Mouse (Mus musculus) spleen, postnatal 14 days (tissue): Measurements from ENCODE around the gene Aplp2.

ENCODE experiments used
- DNase-seq, 2 experiments: peaks; one replicate each; pipeline ENCODE4 v3.0.0; 2021 to 2022; ENCODE audit warnings: low spot score in 2 of 2

Aplp2 gene

GRCm38 (mm10) chr9:31211690-31212499, at the start of gene Aplp2:
Gene Aplp2 (minus strand): TSS chr9:31211815.
- DNase-seq: peak; percentile 94

- no peak for DNase-seq
Measured at GRCm38 (mm10) chr9:31260219-31260618, 48.6 kb upstream of the Aplp2 start.

- no peak for DNase-seq
Measured at GRCm38 (mm10) chr9:31258237-31258636, 46.6 kb upstream of the Aplp2 start.

DNA sequence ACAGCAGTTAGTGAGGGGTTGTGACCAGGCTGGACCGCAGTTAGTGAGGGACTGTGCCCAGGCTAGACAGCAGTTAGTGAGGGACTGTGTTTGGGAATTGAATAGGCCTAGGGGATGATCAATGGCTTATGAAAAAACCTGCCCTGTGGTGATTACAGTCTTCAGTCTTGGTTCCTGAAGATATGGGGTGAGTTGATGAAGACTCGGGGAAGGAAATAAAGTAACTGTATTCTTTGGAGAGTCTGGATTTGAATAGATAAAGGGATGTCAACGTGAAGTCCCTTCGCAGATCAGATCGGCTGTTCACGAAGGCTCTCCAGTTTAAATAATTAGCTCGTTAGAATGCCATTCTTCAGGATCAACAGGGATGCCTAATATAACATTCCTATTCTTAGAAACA, 44.3 kb upstream of the Aplp2 start:
- no peak for DNase-seq

DNA sequence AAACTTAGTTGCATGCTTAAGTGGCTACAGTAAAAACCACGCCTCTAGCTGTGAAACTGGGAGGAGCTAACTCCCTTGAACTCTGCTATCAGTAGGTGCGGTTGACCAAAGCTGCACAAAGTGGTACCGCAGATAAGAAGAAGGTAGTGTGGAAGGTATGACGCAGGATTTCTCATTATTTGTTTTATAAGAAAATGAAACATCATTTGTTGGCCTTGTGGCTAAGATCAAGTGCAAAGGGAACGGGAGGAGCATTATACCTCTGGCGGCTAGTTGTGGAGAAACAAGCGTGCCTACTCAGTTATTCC, 43.0 kb upstream of the Aplp2 start:
- DNase-seq: peak; percentile 28 to 40

GRCm38 (mm10) chr9:31253866-31254696, 42.5 kb upstream of the Aplp2 start:
- DNase-seq: no peak

GRCm38 (mm10) chr9:31253311-31253734, 41.7 kb upstream of the Aplp2 start:
- peak in 1 of 2 experiments; percentile 24 for DNase-seq

GRCm38 (mm10) chr9:31252182-31252799, 40.7 kb upstream of the Aplp2 start:
- DNase-seq: peak; percentile 72 to 75

DNA sequence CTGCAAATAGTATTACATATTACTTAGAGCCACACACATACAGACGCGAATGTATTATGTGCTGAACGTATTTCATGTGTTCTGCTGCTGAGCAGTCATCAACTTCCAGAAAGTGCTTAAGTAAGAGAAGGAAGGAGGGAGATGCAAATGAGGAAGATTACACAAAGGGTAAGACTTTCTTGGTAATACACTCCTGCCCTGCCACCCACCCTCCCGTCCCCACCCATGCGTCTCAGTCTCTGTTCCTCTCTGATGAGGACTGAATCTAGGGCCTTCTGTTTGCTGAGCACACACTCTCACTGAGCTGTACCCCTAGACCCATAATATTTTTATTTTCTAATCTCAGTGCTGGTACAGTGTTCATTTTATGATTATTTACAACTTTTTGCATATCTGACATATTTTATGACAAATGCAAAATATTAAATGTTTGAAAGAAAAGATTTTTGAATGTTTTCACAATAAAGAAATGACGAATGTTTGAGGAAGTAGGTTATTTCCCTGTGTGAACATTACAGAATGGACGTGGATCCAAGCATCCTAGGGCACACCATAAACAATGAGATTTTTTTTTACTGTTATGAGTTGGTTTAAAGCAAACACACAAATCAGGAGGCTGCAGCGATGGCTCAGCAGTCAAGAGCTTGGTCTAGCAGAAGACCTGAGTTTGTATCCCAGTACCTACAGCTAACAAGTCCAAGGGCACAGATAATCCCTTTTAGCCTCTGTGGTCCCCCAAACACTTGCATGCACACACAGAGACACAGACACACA, 36.0 kb upstream of the Aplp2 start:
- DNase-seq: no peak

DNA sequence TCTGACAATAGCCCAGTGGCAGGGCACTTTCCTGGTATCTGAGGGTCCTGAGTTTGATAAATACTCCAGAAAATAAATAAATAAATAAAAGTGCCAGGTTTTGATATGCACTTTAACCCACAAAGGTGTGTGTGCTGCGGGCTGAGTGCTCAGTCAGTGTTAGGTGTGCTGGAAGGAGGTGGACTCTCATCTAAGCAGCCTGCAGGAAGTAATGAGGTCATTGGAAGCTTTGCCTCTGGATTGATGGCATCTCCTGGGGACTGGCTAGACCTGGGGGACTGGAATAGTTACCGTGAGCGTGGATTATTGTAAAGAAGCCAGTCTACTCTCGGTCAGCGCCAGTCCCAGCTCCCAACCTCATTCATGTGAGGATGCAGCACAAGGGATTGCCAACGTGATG, 34.8 kb upstream of the Aplp2 start:
- no peak for DNase-seq

- no peak for DNase-seq
Measured at GRCm38 (mm10) chr9:31245006-31245405, 33.4 kb upstream of the Aplp2 start.

GRCm38 (mm10) chr9:31243939-31244333, 32.3 kb upstream of the Aplp2 start:
- DNase-seq: no peak

DNA sequence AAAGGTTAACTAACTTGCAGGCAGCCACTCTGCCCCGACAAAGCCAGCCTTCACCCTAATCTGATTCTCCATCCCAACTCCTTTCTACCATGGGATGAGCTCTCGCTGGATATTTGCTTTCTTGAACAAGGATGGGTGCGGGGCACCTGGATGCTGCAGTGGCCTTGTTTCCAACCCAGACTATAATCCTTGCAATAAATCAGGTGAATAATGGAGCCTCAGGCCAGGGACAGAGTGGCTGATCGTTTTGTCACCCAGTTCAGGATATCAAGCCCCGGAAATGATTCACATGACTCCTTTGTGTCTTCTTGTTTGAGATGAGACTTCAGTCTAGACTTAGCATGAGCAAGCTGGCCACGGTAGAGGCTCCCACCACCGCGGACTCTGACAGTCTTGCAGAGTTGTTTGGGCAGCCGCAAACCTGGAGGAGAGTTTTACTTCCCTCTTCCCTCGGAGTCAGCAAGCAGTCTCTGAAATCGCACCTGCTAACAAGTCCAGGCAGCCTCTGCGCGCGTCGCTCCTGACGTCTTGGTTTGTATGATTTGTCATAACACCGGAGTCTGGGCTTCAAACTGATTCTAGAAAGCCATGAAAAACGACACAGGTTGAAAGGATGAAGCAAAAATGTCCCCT, 31.8 kb upstream of the Aplp2 start:
- DNase-seq: peak in 1 of 2 experiments; percentile 9

- no peak for DNase-seq
Measured at GRCm38 (mm10) chr9:31241208-31241699, 29.6 kb upstream of the Aplp2 start.

DNA sequence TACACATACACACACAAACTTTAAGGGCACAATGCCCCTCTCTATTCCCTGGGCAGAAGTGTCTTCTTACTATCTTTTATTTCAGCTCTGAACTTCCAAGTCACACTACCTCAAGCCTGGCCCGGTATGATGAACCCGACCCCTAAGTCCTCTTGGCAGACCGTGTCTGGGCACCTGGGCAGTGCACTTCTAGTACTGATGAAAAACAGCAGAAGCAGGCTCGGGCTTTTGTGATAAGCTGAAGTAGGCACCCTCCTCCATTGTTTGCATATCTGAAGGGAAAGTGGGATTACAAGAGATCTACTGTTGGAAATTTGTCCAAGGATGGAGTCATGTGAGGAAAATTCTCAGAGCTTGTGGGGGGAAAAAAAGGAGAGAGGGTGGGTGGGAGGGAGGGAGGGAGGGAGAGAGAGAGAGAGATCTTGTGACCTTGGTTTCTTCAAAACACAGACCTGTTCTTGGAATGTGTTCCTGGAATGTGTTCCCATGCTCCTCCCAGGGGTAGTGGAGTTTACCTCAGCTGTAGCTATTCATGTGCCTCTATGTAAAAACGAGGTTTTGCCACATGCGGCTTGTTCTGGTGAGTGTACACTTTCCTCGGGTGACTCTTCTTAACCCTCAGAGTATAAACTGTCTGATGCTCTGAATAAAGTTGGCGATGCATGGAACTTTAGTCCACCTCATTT, 29.1 kb upstream of the Aplp2 start:
- no peak for DNase-seq

- DNase-seq: no peak
Measured at GRCm38 (mm10) chr9:31239551-31239950, 27.9 kb upstream of the Aplp2 start.

GRCm38 (mm10) chr9:31238526-31238925, 26.9 kb upstream of the Aplp2 start:
- DNase-seq: no peak

DNA sequence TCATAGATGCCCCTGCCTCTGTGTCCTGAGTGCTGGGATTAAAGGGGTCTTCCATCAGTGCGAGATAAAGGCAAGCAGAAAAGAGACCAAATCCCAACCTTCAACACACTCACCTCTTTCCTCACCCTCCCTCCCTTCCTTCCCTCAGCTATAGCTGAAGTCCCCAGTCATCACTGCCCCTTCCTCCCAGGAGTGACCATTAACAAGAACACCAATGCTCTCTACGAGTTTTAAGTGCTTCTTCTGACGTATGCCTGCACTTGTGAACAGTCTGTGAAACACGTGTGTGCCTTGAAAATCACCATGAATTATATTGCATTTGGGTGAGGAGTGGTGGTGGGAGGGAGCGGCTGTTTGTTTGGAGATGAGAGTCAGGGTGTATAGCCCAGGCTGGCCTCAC, 24.5 kb upstream of the Aplp2 start:
- no peak for DNase-seq

- DNase-seq: no peak
Measured at GRCm38 (mm10) chr9:31235489-31235888, 23.9 kb upstream of the Aplp2 start.

DNA sequence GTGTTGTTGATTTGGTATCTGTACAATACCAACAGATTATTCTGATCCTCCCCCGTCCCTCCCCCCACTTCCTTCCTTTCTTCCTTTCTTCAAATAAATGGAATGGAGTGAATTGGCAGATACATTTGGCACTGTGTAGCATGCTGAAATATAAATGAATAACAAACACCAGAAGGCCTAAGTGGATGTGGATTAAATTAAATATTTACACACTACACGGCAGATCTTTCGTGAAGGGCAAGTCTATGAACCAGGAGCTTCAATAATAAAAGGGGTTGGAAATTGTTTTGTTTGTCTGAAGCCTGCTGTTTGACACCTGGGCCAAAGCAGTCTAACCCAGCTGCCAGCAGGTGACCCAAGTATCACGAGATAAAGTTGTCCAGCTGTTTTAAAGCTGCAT, 23.4 kb upstream of the Aplp2 start:
- DNase-seq: no peak

GRCm38 (mm10) chr9:31226541-31226940, 14.9 kb upstream of the Aplp2 start:
- DNase-seq: no peak
